Mouse (Mus musculus) neural tube, embryonic 14.5 days (tissue): ENCODE results near the gene Pstpip1. TPM values are rescaled to one million over a fixed set of nuclear protein-coding genes. Genes with fewer than 3 reads are reported as not detected.

Source experiments
- ATAC-seq: fragments of 200-750 bp; cut with Nextera tagmentation; 2 replicates; pipeline ENCODE4 v1.8.0; 2017; ENCODE audit warnings: low read depth, mild to moderate bottlenecking, moderate TSS enrichment, moderate library complexity
- H3K27ac ChIP-seq: fragments of 300-500 bp; sonication (generic); 2 replicates; pipeline ENCODE4 v1.5.1; 2014; ENCODE audit warnings: low read depth, mild to moderate bottlenecking, control low read depth, low read length, moderate library complexity, mixed read lengths
- H3K27me3 ChIP-seq: fragments of 300-500 bp; sonication (generic); 2 replicates; pipeline ENCODE4 v1.6.1; 2014; ENCODE audit warnings: low read length; ENCODE audit not compliant: control insufficient read depth, insufficient read depth
- H3K36me3 ChIP-seq: fragments of 300-500 bp; sonication (generic); 2 replicates; pipeline ENCODE4 v1.6.1; 2014; ENCODE audit warnings: low read length, mixed read lengths; ENCODE audit not compliant: control insufficient read depth, insufficient read depth
- H3K4me1 ChIP-seq: fragments of 300-500 bp; sonication (generic); 2 replicates; pipeline ENCODE4 v1.6.1; 2014; ENCODE audit warnings: low read length; ENCODE audit not compliant: control insufficient read depth, insufficient read depth
- H3K4me2 ChIP-seq: fragments of 300-500 bp; sonication (generic); 2 replicates; pipeline ENCODE4 v1.6.1; 2014; ENCODE audit warnings: mild to moderate bottlenecking, low read depth, low read length, control low read depth
- H3K4me3 ChIP-seq: fragments of 300-500 bp; sonication (generic); 2 replicates; pipeline ENCODE4 v1.5.1; 2014; ENCODE audit warnings: low read depth, low read length, control low read depth, mixed read lengths
- H3K9ac ChIP-seq: fragments of 300-500 bp; sonication (generic); replicated peaks from 2 replicates; pipeline ENCODE4 v1.6.1; 2014; ENCODE audit warnings: low read depth, mild to moderate bottlenecking, control low read depth, low read length, mixed read lengths
- H3K9me3 ChIP-seq: fragments of 300-500 bp; sonication (generic); 2 replicates; pipeline ENCODE4 v1.6.1; 2016; ENCODE audit warnings: low read length; ENCODE audit not compliant: control insufficient read depth
- WGBS: fragments of 180-500 bp; shearing (Covaris S2); extraction: QIAGEN DNeasy Blood & Tissue Kit; methylation state at CpG from one replicate; pipeline ENCODE4 v1.1.7; 2014; 5-methylcytosine and 5-hydroxymethylcytosine counted together
- polyA plus RNA-seq: library from polyadenylated mRNA; unstranded; fragments of >200 nt; fragmentation: Nextera tagmentation; extraction: Ambion mirVana; gene quantifications from 2 replicates; pipeline ENCODE4 v1.2.1, GENCODE M21; 2014

Pstpip1 gene
- polyA plus RNA-seq, 1 experiment from 2014 or later = 1.2 TPM

GRCm38 (mm10) chr9:56177354-56177753 is 87.6 kb downstream of the Pstpip1 start:
- Histone ChIP-seq H3K4me3 (no peak overlapping the region), H3K9me3 (no peaks in the 10 kb centered on the region), H3K27ac (no peak overlapping the region), H3K4me1 (peaks cover 10% of the 10 kb centered on the region; the same call in 1 of the 2 replicates), H3K4me2 (no peak overlapping the region), H3K9ac (no peak overlapping the region), H3K36me3 (no peaks in the 10 kb centered on the region), H3K27me3 (no peaks in the 10 kb centered on the region)
- no peak for ATAC-seq
- WGBS = 66% methylated on average over 4 of the region's 4 CpGs

Other genes starting within 250 kb of the Pstpip1 start
- gene Scaper, start 151.8 kb upstream of the Pstpip1 start, polyA plus RNA-seq = 51.1 and 51.2 TPM in 2 replicates
- gene 4930563M21Rik, start 79.4 kb upstream of the Pstpip1 start, polyA plus RNA-seq = not detected in 2 replicates
- 263 and 265 TPM in 2 replicates for gene Rcn2, start 48.1 kb upstream of the Pstpip1 start, polyA plus RNA-seq
- gene Tspan3, start 75.5 kb downstream of the Pstpip1 start, polyA plus RNA-seq = 598 and 623 TPM in 2 replicates